Mouse (Mus musculus) layer of hippocampus, adult 8-10 months (tissue): ENCODE data around the gene Raly. TPM values are rescaled to one million over a fixed set of nuclear protein-coding genes. Genes with fewer than 3 reads are reported as not detected.

Source experiments
- DNase-seq, 2 experiments: peaks; one replicate each; pipeline ENCODE4 v3.0.0; 2022; ENCODE audit warnings: low spot score in 2 of 2
- total RNA-seq, 4 experiments: library from RNA; stranded (reverse); gene quantifications; 2 replicates each; pipeline ENCODE4 v1.2.4; 2022

Gene Raly
- total RNA-seq, 4 experiments from 2014 or later, result 63.5 to 70.0 (median 64.6) TPM

DNA sequence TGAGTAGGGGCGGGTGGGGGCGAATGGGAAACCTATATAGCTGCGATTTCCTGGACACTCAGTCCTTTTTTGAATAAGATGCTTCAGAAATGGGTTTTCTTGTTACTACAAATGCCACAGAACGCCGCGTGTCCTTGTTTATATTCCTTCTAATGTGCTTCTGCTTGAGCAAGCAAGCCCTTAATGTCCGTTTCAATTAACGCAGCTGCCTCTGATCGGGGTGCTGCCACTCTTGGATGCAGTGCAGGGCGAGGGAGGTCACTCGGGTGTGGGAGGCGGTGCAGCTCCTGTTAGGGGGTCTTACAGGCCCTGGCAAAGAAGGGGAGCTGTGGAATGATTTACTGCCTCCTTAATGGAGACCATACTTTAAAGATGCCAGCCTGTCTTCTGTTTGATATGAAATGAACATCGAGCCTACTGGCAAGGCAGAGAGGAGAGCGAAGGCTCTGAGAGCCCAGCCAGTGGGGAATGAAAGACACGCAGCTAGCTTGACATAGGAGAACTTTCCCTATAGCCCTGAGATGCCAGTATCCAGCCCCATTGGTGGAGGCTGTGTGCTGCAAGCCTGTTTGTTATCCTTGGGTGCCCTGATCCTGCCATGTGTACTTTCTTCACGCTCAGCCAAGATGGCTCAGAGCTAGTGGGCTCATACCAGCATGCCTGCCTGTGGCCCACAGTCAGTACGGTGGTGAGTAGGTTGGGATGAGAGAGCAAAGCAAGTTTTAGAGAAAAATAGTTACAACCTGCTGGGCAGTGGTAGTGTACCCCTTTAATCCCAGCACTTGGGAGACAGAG, 7.8 kb upstream of the Raly start:
- no peak for DNase-seq

GRCm38 (mm10) chr2:154785284-154785683, 5.6 kb upstream of the Raly start:
- DNase-seq, result no peak

DNA sequence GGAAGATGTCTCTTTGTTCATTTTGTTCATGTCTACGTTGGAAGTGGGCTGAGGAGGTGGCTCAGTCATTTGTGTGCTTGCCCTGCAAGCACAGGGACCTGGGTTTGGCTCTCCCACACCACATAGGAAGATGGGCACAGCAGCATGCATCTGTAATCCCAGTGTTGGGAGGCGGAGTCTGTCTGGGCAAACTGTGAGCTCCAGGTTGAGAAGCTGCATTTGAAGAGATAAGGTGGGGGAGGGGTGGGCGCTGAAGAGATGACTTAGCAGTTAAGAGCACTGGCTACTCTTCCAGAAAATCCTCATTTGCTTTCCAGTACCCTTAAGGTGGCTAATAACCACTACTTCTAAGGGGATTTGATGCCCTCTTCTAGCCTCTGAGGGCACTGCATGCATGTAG, 4.7 kb upstream of the Raly start:
- no peak for DNase-seq

DNA sequence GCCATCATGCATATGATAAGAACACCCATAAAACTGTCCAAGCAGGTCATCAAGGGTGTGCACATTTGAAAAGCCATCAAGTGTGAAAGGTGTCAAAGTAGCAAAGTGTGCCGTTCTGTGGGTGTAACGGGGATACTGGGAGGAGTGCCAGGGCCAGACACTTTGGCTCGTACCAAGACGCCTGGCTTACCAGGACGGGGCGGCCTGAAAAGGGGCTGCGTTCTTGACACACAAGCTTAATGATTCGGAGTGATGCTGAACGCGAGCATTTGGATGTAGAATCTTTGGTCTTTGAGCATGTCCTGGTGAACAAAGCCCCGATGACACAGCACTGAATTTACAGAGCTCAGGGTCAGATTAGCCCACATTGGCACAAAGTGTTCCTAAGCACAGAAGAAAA, 4.1 kb upstream of the Raly start:
- no peak for DNase-seq

DNA sequence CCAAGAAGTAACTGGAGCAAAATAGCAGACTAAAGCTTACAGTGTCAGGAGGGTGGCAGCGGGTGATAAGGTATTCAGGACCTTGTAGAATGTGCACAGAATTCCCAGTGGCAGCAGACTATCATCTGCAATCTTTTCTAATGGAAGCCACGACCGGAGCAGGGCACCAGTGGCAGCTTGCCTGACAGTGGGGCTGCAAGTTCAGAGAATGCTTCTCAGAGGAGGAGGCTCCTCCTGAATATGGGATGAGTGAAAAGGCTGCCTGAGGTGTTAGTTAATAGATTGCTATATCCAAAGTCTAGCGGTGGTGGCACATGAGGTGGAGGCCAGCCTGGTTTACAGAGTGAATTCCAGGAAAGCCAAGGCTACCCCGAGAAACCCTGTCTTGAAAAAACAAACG, 1.5 kb upstream of the Raly start:
- DNase-seq, result no peak

GRCm38 (mm10) chr2:154789977-154790655, 780 bp upstream of the Raly start:
- no peak for DNase-seq

GRCm38 (mm10) chr2:154791661-154792642, 1.1 kb downstream of the Raly start:
- peak; percentile 35 to 40 for DNase-seq

DNA sequence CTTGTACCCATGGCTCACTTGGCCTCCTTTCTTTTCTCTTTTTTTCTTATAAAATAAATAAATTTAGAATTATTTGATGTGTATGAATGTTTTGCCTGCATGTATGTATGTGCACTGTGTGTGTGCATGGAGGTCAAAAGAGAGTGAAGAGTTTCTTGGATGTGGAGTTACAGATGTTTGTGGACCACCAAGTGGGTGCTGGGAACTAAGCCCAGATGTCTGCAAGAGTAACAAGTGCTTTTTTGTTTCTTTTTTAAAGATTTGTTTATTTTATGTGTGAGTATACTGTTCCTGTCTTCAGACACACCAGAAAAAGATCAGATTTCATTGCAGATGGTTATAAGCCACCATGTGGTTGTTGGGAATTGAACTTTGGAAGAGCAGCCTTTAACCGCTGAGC, 12.5 kb downstream of the Raly start:
- DNase-seq, result no peak

DNA sequence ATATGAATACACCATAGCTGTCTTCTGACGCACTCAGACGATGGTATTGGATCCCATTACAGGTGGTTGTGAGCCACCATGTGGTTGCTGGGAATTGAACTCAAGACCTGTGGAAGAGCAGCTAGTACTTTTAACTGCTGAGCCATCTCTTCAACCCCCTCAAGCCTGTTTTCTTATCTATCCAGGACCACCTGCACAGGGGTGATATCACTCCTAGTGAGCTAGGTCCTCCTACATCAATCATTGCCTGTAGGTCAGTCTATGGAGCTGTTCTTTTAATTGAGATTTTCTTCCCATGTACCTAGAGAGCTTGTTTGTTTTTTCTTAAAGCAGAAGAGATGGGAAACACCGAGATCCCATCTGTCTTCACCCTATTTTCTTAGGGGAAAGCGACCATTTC, 12.9 kb downstream of the Raly start:
- DNase-seq, result no peak

DNA sequence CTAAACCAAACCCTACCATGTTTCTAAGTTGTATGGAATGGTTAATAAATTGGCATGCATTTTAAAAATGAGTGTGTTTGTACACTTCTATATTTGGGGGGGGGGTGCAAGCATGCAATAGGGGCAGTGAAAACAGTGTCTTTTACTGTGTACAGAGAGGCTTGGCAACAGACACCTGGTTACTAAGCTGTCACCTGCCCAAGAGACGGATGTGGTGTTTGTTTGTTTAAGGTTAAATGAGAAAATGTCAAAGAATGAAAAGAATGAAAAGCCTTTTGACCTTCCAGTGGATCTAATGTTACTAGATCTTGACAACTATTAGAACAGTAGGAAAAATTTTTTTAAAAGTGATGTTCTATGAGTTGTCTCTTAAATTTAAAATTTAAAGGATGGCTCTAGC, 16.8 kb downstream of the Raly start:
- DNase-seq, result no peak

- DNase-seq, result no peak
Observed at GRCm38 (mm10) chr2:154809107-154809762, 18.3 kb downstream of the Raly start.

DNA sequence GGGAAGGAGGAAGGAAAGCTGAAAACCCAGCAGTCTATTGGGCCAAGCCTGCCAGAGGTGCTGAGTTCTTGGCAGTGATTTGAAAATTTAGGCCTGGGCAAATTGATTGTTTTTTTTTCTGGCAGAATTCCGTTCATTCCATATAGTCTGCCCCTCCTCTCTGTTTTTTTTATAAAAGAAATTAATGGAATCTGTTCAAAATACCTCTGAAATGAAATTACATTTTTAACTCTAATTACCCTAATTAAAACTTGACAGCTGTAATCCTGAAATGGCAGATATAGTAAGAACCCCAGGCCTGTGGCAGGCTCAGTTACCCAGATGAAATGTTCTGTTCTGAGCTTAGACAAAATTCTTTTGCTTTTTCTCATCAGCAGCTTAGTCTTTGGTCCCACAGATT, 19.9 kb downstream of the Raly start:
- DNase-seq, result no peak

DNA sequence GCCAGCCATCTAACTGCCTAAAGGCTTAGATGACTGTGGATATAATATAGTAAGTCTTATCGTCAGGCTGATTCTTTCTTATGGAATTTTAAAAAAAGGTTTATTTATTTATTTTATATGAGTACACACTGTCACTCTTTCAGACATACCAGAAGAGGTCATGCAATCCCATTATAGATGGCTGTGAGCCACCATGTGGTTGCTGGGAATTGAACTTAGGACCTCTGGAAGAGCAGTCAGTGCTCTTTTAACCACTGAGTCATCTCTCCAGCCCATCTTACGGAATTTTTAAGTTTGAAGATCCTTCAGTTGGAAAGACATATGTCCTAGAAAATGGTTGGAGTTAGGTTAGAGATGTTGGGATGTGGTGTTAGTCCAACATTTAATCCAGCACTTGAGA, 22.5 kb downstream of the Raly start:
- no peak for DNase-seq

GRCm38 (mm10) chr2:154817089-154817488, 26.2 kb downstream of the Raly start:
- DNase-seq, result no peak

- DNase-seq, result peak; percentile 41 to 44
Observed at GRCm38 (mm10) chr2:154817788-154818187, 26.9 kb downstream of the Raly start.

DNA sequence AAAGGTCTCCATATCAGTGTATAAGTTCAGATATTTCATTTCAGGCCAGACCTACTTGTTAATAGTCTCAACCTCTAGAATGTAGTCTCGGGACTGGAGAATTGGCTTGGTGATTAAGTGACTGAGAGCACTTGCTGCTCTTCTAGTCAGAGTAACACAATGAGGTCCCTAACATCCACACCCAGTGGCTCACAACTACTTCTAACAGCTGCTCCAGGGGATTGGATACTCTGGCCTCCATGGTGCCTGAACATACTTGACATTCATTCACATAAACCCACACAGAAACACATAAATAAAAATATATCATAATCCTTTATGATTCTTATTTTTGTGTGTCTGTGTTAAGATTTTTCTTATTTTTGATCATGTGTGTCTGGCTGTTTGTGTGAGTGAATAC, 27.7 kb downstream of the Raly start:
- no peak for DNase-seq

- DNase-seq, result no peak
Observed at GRCm38 (mm10) chr2:154820346-154820745, 29.4 kb downstream of the Raly start.

DNA sequence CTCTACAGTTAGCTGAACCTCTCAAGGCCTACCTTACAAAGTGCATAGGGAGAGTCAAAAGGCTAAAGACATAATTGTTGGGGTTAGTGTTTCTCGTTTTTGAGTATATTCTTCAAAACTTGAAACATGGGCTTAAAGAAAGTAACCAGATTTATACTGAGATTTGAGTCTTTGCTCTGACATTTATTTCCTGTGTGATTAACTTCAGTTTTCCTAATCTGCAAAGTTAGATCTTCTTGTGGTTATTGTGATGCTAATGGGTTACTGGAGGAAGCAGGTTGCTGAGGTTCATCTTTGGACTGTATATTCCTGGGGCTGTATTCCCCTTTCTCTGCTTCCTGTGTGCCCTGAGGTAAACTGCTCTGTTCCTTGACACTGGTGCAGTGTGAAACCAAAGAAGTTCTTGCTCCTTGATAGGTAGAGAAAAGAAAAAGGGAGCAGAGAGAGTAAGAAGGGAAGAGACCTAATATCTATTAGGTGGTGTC, 35.2 kb downstream of the Raly start:
- DNase-seq, result no peak

- no peak for DNase-seq
Observed at GRCm38 (mm10) chr2:154827521-154827920, 36.6 kb downstream of the Raly start.

DNA sequence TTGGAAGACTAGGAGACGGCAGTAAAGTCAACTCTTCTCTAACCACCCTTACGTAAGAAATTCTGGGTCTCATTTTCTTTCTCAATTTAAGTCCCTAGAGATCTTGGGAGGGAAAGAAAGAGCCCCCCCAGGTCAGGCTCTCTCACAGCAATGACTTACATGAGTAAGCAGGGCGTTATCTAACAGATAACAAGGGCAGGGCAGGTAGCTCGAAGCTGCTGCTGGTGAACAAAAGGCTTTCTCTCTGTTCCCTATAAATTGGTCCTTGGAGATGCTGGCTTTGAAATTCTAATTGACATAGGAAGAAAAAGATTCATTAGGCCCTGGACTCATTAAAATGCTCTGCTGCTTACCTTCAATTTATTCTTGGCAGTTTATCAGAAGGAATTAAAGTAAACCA, 41.6 kb downstream of the Raly start:
- no peak for DNase-seq
